Mouse (Mus musculus): Measurements from ENCODE around the gene Nr1h2. TPM values are rescaled to one million over a fixed set of nuclear protein-coding genes. Genes with fewer than 3 reads are reported as not detected.

The Nr1h2 gene
- polyA plus RNA-seq, 1 experiment, result 136 TPM

GRCm38 (mm10) chr7:44530507-44530906 lies 23.2 kb downstream of the Nr1h2 start:
- no peak overlapping the region for H3K27ac ChIP-seq (ENCODE audit: insufficient read depth, low read depth, low read length)
- TF ChIP-seq POLR2A (IDR thresholded peaks at IDR 0.05; ENCODE audit: low read depth, low read length) (no peak), CTCF (conservative IDR thresholded peaks at IDR 0.05; ENCODE audit: insufficient read depth, insufficient read length, low read depth, low read length) (no peak)
- H3K4me1 ChIP-seq (ENCODE audit: control insufficient read depth, insufficient read depth, low read length), result no peaks in the 10 kb centered on the region; the same call in 1 of the 2 replicates
- no peak for DNase-seq
- H3K27me3 ChIP-seq (replicated peaks; ENCODE audit: control insufficient read depth, insufficient read depth, low read length), result no peaks in the 10 kb centered on the region
- no peaks in the 10 kb centered on the region for H3K36me3 ChIP-seq (ENCODE audit: control insufficient read depth, insufficient read depth, low read length)
- no peak overlapping the region for H3K4me3 ChIP-seq (ENCODE audit: insufficient read depth, low read depth, low read length)
- 80% methylated on average over 3 of the region's 3 CpGs for WGBS

GRCm38 (mm10) chr7:44529518-44529917 lies 24.2 kb downstream of the Nr1h2 start:
- H3K27ac ChIP-seq (ENCODE audit: insufficient read depth, low read depth, low read length), result no peak overlapping the region
- H3K4me1 ChIP-seq (ENCODE audit: control insufficient read depth, insufficient read depth, low read length), result no peaks in the 10 kb centered on the region; the same call in 1 of the 2 replicates
- H3K27me3 ChIP-seq (replicated peaks; ENCODE audit: control insufficient read depth, insufficient read depth, low read length), result no peaks in the 10 kb centered on the region
- no peak for DNase-seq
- H3K36me3 ChIP-seq (ENCODE audit: control insufficient read depth, insufficient read depth, low read length), result no peaks in the 10 kb centered on the region
- TF ChIP-seq POLR2A (IDR thresholded peaks at IDR 0.05; ENCODE audit: low read depth, low read length), result no peak
- no peak for TF ChIP-seq CTCF (conservative IDR thresholded peaks at IDR 0.05; ENCODE audit: insufficient read depth, insufficient read length, low read depth, low read length)
- no peak overlapping the region for H3K4me3 ChIP-seq (ENCODE audit: insufficient read depth, low read depth, low read length)
- 83% methylated on average over 5 of the region's 5 CpGs for WGBS

GRCm38 (mm10) chr7:44527483-44528398 lies 26.0 kb downstream of the Nr1h2 start:
- Histone ChIP-seq H3K4me3 (ENCODE audit: insufficient read depth, low read depth, low read length) (peak overlapping the region; percentile 40), H3K4me1 (ENCODE audit: control insufficient read depth, insufficient read depth, low read length) (no peaks in the 10 kb centered on the region; the same call in 1 of the 2 replicates), H3K36me3 (ENCODE audit: control insufficient read depth, insufficient read depth, low read length) (no peaks in the 10 kb centered on the region), H3K27me3 (replicated peaks; ENCODE audit: control insufficient read depth, insufficient read depth, low read length) (no peaks in the 10 kb centered on the region), H3K27ac (ENCODE audit: insufficient read depth, low read depth, low read length) (peak overlapping the region; percentile 79)
- 6% methylated on average over 40 of the region's 40 CpGs for WGBS
- DNase-seq, result peak; percentile 90
- TF ChIP-seq POLR2A (IDR thresholded peaks at IDR 0.05; ENCODE audit: low read depth, low read length), result peak; percentile 36
- TF ChIP-seq CTCF (conservative IDR thresholded peaks at IDR 0.05; ENCODE audit: insufficient read depth, insufficient read length, low read depth, low read length), result peak; percentile 72

DNA sequence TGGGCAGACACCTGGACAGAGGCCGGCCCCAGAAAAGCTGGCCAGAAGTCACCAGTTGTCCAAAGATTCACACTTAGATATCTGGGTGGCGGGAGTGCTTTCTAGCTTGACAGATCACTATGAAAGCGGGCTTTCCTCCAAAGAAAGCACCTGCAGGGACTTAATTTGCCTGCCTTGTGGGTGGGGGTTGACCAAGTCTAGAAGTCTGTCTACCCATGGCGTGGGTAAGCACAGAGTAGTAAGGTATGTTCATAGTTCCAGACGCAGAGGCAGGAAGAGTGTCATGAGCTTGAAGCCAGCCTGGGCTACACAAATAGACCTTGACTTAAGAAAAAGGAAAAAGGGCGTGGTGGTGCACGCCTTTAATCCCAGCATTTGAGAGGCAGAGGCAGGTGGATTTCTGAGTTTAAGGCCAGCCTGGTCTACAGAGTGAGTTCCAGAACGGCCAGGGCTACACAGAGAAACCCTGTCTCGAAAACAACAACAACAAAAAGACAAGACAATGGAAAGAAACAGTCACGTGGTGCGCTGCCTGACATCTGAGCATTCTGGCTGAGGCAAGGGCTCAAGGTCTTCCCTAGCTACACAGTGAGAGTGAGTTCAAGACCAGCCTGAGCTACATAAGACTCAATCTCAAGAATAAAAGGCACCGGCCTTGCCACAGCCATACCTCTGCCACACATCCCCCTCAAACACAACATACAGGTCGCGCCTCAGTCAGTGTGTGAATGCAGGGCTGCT lies 27.2 kb downstream of the Nr1h2 start:
- WGBS, result 92% methylated on average over 14 of the region's 14 CpGs
- H3K27ac ChIP-seq (ENCODE audit: insufficient read depth, low read depth, low read length), result no peak overlapping the region
- TF ChIP-seq CTCF (conservative IDR thresholded peaks at IDR 0.05; ENCODE audit: insufficient read depth, insufficient read length, low read depth, low read length) (no peak), POLR2A (IDR thresholded peaks at IDR 0.05; ENCODE audit: low read depth, low read length) (no peak)
- H3K4me3 ChIP-seq (ENCODE audit: insufficient read depth, low read depth, low read length), result no peak overlapping the region
- H3K27me3 ChIP-seq (replicated peaks; ENCODE audit: control insufficient read depth, insufficient read depth, low read length), result no peaks in the 10 kb centered on the region
- H3K4me1 ChIP-seq (ENCODE audit: control insufficient read depth, insufficient read depth, low read length), result no peaks in the 10 kb centered on the region; the same call in 1 of the 2 replicates
- no peaks in the 10 kb centered on the region for H3K36me3 ChIP-seq (ENCODE audit: control insufficient read depth, insufficient read depth, low read length)
- no peak for DNase-seq

DNA sequence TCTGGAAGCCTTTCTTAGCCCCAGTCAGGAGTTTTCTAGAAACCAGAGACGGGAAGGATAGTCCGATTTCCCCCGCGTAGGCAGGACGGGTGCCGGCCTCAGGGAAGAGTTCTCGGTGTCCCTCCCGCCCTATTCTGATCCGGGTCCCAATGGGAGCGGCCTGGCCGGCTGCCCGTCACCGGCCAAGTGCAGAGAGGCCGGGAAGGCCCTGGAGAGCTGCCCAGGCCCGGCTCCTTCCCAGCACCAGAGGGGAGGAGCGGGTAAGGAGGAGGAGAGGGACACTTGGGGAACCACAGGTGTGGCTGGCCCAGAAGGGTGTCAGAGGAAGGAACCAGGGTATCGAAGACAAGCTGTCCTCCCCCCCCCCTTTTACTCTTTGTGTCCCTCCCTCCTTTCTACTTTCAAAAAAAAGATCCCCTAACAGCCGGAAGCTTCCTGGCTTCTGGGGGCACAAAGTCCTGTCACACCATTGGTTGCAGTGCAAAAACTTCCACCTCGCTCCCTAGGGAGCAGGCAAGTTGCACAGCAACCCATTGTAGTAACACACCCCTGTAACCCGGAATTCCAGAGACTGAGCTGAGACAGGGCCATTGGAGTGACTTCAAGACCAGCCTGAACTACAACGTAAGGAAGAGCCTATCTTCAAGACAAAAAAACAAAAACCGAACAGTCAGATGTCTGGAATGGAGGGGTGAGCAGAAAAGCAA lies 28.5 kb downstream of the Nr1h2 start:
- TF ChIP-seq CTCF (conservative IDR thresholded peaks at IDR 0.05; ENCODE audit: insufficient read depth, insufficient read length, low read depth, low read length) (no peak), POLR2A (IDR thresholded peaks at IDR 0.05; ENCODE audit: low read depth, low read length) (no peak)
- no peaks in the 10 kb centered on the region for H3K36me3 ChIP-seq (ENCODE audit: control insufficient read depth, insufficient read depth, low read length)
- no peak overlapping the region for H3K27ac ChIP-seq (ENCODE audit: insufficient read depth, low read depth, low read length)
- peak overlapping the region; percentile 9 for H3K4me3 ChIP-seq (ENCODE audit: insufficient read depth, low read depth, low read length)
- H3K27me3 ChIP-seq (replicated peaks; ENCODE audit: control insufficient read depth, insufficient read depth, low read length), result no peaks in the 10 kb centered on the region
- DNase-seq, result peak; percentile 96
- no peaks in the 10 kb centered on the region; the same call in 1 of the 2 replicates for H3K4me1 ChIP-seq (ENCODE audit: control insufficient read depth, insufficient read depth, low read length)
- WGBS, result 8% methylated on average over 22 of the region's 22 CpGs

GRCm38 (mm10) chr7:44524502-44524901 lies 29.2 kb downstream of the Nr1h2 start, which contains the start of gene Mybpc2:
Gene Mybpc2 (minus strand): TSS chr7:44524656.
- peak; percentile 52 for DNase-seq
- H3K27me3 ChIP-seq (replicated peaks; ENCODE audit: control insufficient read depth, insufficient read depth, low read length), result no peaks in the 10 kb centered on the region
- WGBS, result 25% methylated on average over 12 of the region's 12 CpGs
- TF ChIP-seq POLR2A (IDR thresholded peaks at IDR 0.05; ENCODE audit: low read depth, low read length) (no peak), CTCF (conservative IDR thresholded peaks at IDR 0.05; ENCODE audit: insufficient read depth, insufficient read length, low read depth, low read length) (no peak)
- H3K4me1 ChIP-seq (ENCODE audit: control insufficient read depth, insufficient read depth, low read length), result no peaks in the 10 kb centered on the region; the same call in 1 of the 2 replicates
- peak within 1 kb of the TSS; percentile 9 for H3K4me3 ChIP-seq (ENCODE audit: insufficient read depth, low read depth, low read length)
- no peak within 1 kb of the TSS for H3K27ac ChIP-seq (ENCODE audit: insufficient read depth, low read depth, low read length)
- H3K36me3 ChIP-seq (ENCODE audit: control insufficient read depth, insufficient read depth, low read length), result no peaks in the 10 kb centered on the region

All from kidney, adult 2 months (tissue).